Mouse (Mus musculus) embryonic facial prominence, embryonic 12.5 days (tissue): ENCODE measurements around the gene Cpa2. TPM values are rescaled to one million over a fixed set of nuclear protein-coding genes. Genes with fewer than 3 reads are reported as not detected.

Source experiments
- polyA plus RNA-seq: library from polyadenylated mRNA; unstranded; fragments of >200 nt; fragmentation: Nextera tagmentation; extraction: Ambion mirVana; gene quantifications from 2 replicates; pipeline ENCODE4 v1.2.1, GENCODE M21; 2016

The Cpa2 gene
- polyA plus RNA-seq, 1 experiment from 2014 or later: 4.2 TPM

Other genes with a start within 250 kb of the Cpa2 start
- gene Ube2h, start 237.0 kb upstream of the Cpa2 start, polyA plus RNA-seq: 52.5 and 56.1 TPM in 2 replicates
- gene Zc3hc1, start 150.6 kb upstream of the Cpa2 start, polyA plus RNA-seq: 75.0 and 76.3 TPM in 2 replicates
- gene Klhdc10, start 139.7 kb upstream of the Cpa2 start, polyA plus RNA-seq: 44.0 and 46.0 TPM in 2 replicates
- gene Tmem209, start 31.8 kb upstream of the Cpa2 start, polyA plus RNA-seq: 37.8 and 38.6 TPM in 2 replicates
- gene Ssmem1, start 31.7 kb upstream of the Cpa2 start, polyA plus RNA-seq: 0.14 and 0.33 TPM in 2 replicates
- gene Cpa4, start 26.8 kb downstream of the Cpa2 start, polyA plus RNA-seq: 0.79 and 1.3 TPM in 2 replicates
- gene Cpa5, start 69.4 kb downstream of the Cpa2 start, polyA plus RNA-seq: 0.22 and 0.33 TPM in 2 replicates
- gene Cpa1, start 97.6 kb downstream of the Cpa2 start, polyA plus RNA-seq: 0.22 and 0.29 TPM in 2 replicates
- gene Cep41, start 152.2 kb downstream of the Cpa2 start, polyA plus RNA-seq: 23.8 and 26.3 TPM in 2 replicates
- 1,207 and 1,222 TPM in 2 replicates for gene Mest, start 182.0 kb downstream of the Cpa2 start, polyA plus RNA-seq